In the genomic region with DNA sequence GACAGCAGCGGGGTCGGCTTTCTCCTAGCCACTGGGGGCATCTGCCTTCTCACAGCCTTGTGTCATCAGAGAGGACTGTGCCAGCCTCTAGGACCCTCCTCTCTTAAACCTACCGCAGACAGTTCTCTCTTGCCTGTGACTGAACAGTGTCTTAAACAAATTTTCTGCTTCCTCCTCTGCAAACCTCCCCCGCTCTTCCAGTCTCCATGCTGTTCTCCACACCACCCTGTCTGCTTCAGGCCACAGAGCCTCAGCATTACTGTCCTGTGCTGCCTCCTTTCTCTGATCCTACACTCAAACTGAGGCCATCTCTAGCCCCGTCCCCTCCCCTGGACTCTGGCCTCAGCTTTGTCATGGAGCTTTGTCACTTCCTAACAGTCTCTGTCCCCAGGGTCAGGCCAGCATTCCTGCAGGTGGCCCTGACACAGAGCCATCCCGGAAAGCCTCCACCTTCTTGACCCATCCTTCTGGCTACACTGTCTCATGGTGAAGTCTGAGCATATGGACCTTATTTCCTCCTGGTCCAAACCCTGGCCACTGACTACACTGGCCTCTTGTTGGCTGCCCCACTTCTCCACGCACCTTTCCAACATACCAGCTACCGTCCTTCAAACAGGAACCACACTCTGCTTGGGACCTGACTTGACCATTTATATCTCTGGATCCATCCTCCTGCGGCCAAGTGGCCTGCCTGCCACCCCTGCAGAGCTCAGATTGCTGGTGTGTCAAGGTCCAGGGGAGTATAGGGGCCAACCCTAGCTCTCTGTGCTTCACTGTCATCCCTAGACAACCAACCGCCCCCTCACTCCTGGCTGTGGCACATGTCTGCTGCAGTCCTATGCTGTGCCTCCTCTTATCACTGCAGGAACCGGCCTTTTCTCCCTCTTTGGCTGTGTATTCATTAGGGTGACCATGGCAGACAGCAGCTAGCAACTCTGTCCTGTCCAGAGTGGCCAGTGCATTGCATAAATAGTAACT, we compare ENCODE assay signal across 14 mouse cellular contexts. TPM values are rescaled to one million over a fixed set of nuclear protein-coding genes. Genes with fewer than 3 reads are reported as not detected.
DNase-seq lines count a peak whose midpoint lies in the region; ATAC-seq and TF ChIP-seq lines count a peak whose summit lies in the region.
"Had no signal": no experiment of that assay in that cellular context is flagged by ENCODE, and none has a peak within 500 bp of the region (broad histone marks: within the 10 kb centered on the region; RNA-seq: fewer than 3 reads in every experiment).

No protein-coding gene starts in this region.

- peak overlapping the region; percentile 87 for H3K27ac ChIP-seq in heart, adult 2 months
- peak overlapping the region; percentile 32; the same call in 1 of the 2 replicates for H3K27ac ChIP-seq in layer of hippocampus, adult 2 months
- H3K27ac ChIP-seq in embryonic facial prominence, embryonic 10.5 days (replicated peaks): 0 out of 2 replicates have a peak overlapping the region, but pooled peaks have one; percentile 32
- no peak overlapping the region for H3K27ac ChIP-seq in hindbrain, embryonic 14.5 days
- H3K27ac ChIP-seq: midbrain, embryonic 13.5 days had no signal

- H3K4me3 ChIP-seq in heart, adult 2 months: no peak overlapping the region
- no peak overlapping the region for H3K4me3 ChIP-seq in layer of hippocampus, adult 2 months
- H3K4me3 ChIP-seq in embryonic facial prominence, embryonic 10.5 days: no peak overlapping the region
- H3K4me3 ChIP-seq in hindbrain, embryonic 14.5 days (replicated peaks; ENCODE audit: low read length): no peak overlapping the region
- H3K4me3 ChIP-seq: midbrain, embryonic 13.5 days had no signal

- TF ChIP-seq EP300 in heart, adult 2 months (IDR thresholded peaks at IDR 0.05; ENCODE audit: insufficient read depth, low read depth, low read length): no peak

- H3K36me3 ChIP-seq in heart, adult 2 months (ENCODE audit: control insufficient read depth, insufficient read depth, low read length): 0 out of 2 replicates have a peak, but pooled peaks cover 2% of the 10 kb centered on the region
- peaks cover 7% of the 10 kb centered on the region for H3K36me3 ChIP-seq in embryonic facial prominence, embryonic 10.5 days (replicated peaks)
- peaks cover 7% of the 10 kb centered on the region; the same call in 1 of the 2 replicates for H3K36me3 ChIP-seq in hindbrain, embryonic 14.5 days (replicated peaks; ENCODE audit: control insufficient read depth, insufficient read depth)

- DNase-seq in heart, adult 2 months: no peak
- DNase-seq in heart, adult 9 months (ENCODE audit: low spot score in 2 of 2): no peak
- no peak for DNase-seq in layer of hippocampus, adult 2 months (ENCODE audit: low spot score in 2 of 2)
- no peak for DNase-seq in layer of hippocampus, postnatal 25 days (ENCODE audit: extremely low spot score in 1 of 2, low spot score in 1 of 2)
- no peak for DNase-seq in embryonic facial prominence, embryonic 10.5 days (ENCODE audit: low spot score)
- no peak for DNase-seq in hindbrain, embryonic 14.5 days (ENCODE audit: low spot score)
- no peak for DNase-seq in urinary bladder, adult 18-20 months (ENCODE audit: low spot score in 2 of 2)
- DNase-seq: embryo, embryonic 11 days; kidney, adult 8-10 months; left cerebral cortex, postnatal 4 days; thymus, postnatal 25 days had no signal

- no peak for TF ChIP-seq CTCF in heart, adult 2 months (IDR thresholded peaks at IDR 0.05)
- TF ChIP-seq CTCF in layer of hippocampus, adult 2 months (conservative IDR thresholded peaks at IDR 0.05): no peak

- intact Hi-C loops in heart, adult 2 months (cut with DNase I): loop anchor here (2.0 kb wide), 1 partner anchor 18 kb away; no protein-coding TSS in a partner anchor

- H3K9ac ChIP-seq in heart, adult 2 months (ENCODE audit: low read depth, low read length): peak overlapping the region; percentile 21
- H3K9ac ChIP-seq in hindbrain, embryonic 14.5 days: peak overlapping the region; percentile 28; the same call in 1 of the 2 replicates
- H3K9ac ChIP-seq: midbrain, embryonic 13.5 days had no signal

- H3K9me3 ChIP-seq in embryonic facial prominence, embryonic 10.5 days: no peaks in the 10 kb centered on the region
- H3K9me3 ChIP-seq in hindbrain, embryonic 14.5 days (ENCODE audit: control insufficient read depth, low read length): no peaks in the 10 kb centered on the region
- H3K9me3 ChIP-seq: midbrain, embryonic 13.5 days had no signal

- peaks cover 15% of the 10 kb centered on the region for H3K4me1 ChIP-seq in heart, adult 2 months (ENCODE audit: control insufficient read depth, insufficient read depth, low read length)
- H3K4me1 ChIP-seq in embryonic facial prominence, embryonic 10.5 days: peaks cover 39% of the 10 kb centered on the region
- peaks cover 10% of the 10 kb centered on the region for H3K4me1 ChIP-seq in hindbrain, embryonic 14.5 days (replicated peaks; ENCODE audit: control insufficient read depth, insufficient read depth, low read length)

- no peaks in the 10 kb centered on the region for H3K27me3 ChIP-seq in heart, adult 2 months (ENCODE audit: control insufficient read depth, insufficient read depth, low read length)
- no peaks in the 10 kb centered on the region for H3K27me3 ChIP-seq in embryonic facial prominence, embryonic 10.5 days (replicated peaks; ENCODE audit: low read depth, poor library complexity, severe bottlenecking)
- H3K27me3 ChIP-seq in hindbrain, embryonic 14.5 days (ENCODE audit: control insufficient read depth, insufficient read depth, low read length): no peaks in the 10 kb centered on the region
- H3K27me3 ChIP-seq: midbrain, embryonic 13.5 days had no signal

- ATAC-seq in hindbrain, embryonic 14.5 days (ENCODE audit: low FRiP score): no peak
- ATAC-seq: midbrain, embryonic 13.5 days had no signal

- no peaks in the 10 kb centered on the region for H3K79me2 ChIP-seq in heart, adult 2 months (replicated peaks; ENCODE audit: control insufficient read depth, insufficient read depth, low read length)

- 69% methylated on average over 11 of the region's 11 CpGs for whole genome bisulfite sequencing in heart, adult 2 months
- WGBS in embryonic facial prominence, embryonic 10.5 days: 73% methylated on average over 11 of the region's 11 CpGs
- WGBS in hindbrain, embryonic 14.5 days: 91% methylated on average over 11 of the region's 11 CpGs

- no peak overlapping the region for H3K4me2 ChIP-seq in hindbrain, embryonic 14.5 days (replicated peaks)
- H3K4me2 ChIP-seq: midbrain, embryonic 13.5 days had no signal

- TF ChIP-seq POLR2A in heart, adult 2 months (IDR thresholded peaks at IDR 0.05; ENCODE audit: insufficient read depth, low read depth, low read length): no peak

RNA-seq across cellular contexts. Expression of gene Gpr153, which starts 29.2 kb away (rescaled TPM):
- 10 to 100 TPM in 1 of 2 experiments, 1 to 10 TPM in 1; 8.6 to 11.9 TPM for total RNA-seq in heart, adult 2 months (2021)
- polyA plus RNA-seq in heart, adult 2 months (2012; rRNA removed): 18.0 and 24.0 TPM in 2 replicates
- total RNA-seq in layer of hippocampus, adult 2 months (2021): 1 to 10 TPM; 5.6 to 6.4 TPM
- total RNA-seq in layer of hippocampus, postnatal 25 days (2021): 1 to 10 TPM; 5.4 to 6.0 TPM
- polyA plus RNA-seq in embryonic facial prominence, embryonic 10.5 days (2016; fragmentation: Nextera tagmentation; extraction: Ambion mirVana): 2.7 and 4.0 TPM in 2 replicates
- 23.1 and 27.8 TPM in 2 replicates for polyA plus RNA-seq in hindbrain, embryonic 14.5 days (2014; fragmentation: Nextera tagmentation; extraction: Ambion mirVana)

RNA-seq across cellular contexts. Expression of gene Hes3, which starts 46.6 kb away (rescaled TPM):
- total RNA-seq in heart, adult 2 months (2021): not detected
- not detected in 2 replicates for polyA plus RNA-seq in heart, adult 2 months (2012; rRNA removed)
- total RNA-seq in layer of hippocampus, adult 2 months (2021): not detected
- not detected for total RNA-seq in layer of hippocampus, postnatal 25 days (2021)
- polyA plus RNA-seq in embryonic facial prominence, embryonic 10.5 days (2016; fragmentation: Nextera tagmentation; extraction: Ambion mirVana): 0.10 and 2.3 TPM in 2 replicates
- 0.24 and 1.2 TPM in 2 replicates for polyA plus RNA-seq in hindbrain, embryonic 14.5 days (2014; fragmentation: Nextera tagmentation; extraction: Ambion mirVana)
- total RNA-seq: gastrocnemius, postnatal 4 days had no signal
- polyA plus RNA-seq: lung, embryonic 16.5 days had no signal

RNA-seq across cellular contexts. Expression of gene Icmt, which starts 52.2 kb away (rescaled TPM):
- total RNA-seq in heart, adult 2 months (2021): 10 to 100 TPM; 26.4 to 28.2 TPM
- 17.7 and 27.2 TPM in 2 replicates for polyA plus RNA-seq in heart, adult 2 months (2012; rRNA removed)
- 10 to 100 TPM; 42.3 to 43.0 TPM for total RNA-seq in layer of hippocampus, adult 2 months (2021)
- total RNA-seq in layer of hippocampus, postnatal 25 days (2021): 10 to 100 TPM; 38.9 to 45.1 TPM
- polyA plus RNA-seq in embryonic facial prominence, embryonic 10.5 days (2016; fragmentation: Nextera tagmentation; extraction: Ambion mirVana): 29.5 and 30.2 TPM in 2 replicates
- polyA plus RNA-seq in hindbrain, embryonic 14.5 days (2014; fragmentation: Nextera tagmentation; extraction: Ambion mirVana): 20.6 and 22.8 TPM in 2 replicates
